Mouse (Mus musculus) Muller cell, postnatal 12 days (primary cell): ENCODE results near the gene Mtmr10.

Source experiments
- DNase-seq: peaks from one replicate; pipeline ENCODE4 v3.0.0-alpha.2; 2015; ENCODE audit errors: inconsistent ontology term

Mtmr10 gene

GRCm38 (mm10) chr7:64371940-64372878, 84.8 kb downstream of the Mtmr10 start:
- no peak for DNase-seq

- DNase-seq = no peak
These were observed 85.8 kb downstream of the Mtmr10 start for GRCm38 (mm10) chr7:64373147-64373829.

GRCm38 (mm10) chr7:64373830-64374562, 86.5 kb downstream of the Mtmr10 start, which contains the start of gene Fan1:
TSS of gene Fan1 (minus strand) at chr7:64374095.
- DNase-seq = peak; percentile 79
